Comparison of ENCODE assay signal across 24 mouse cellular contexts in the genomic region with DNA sequence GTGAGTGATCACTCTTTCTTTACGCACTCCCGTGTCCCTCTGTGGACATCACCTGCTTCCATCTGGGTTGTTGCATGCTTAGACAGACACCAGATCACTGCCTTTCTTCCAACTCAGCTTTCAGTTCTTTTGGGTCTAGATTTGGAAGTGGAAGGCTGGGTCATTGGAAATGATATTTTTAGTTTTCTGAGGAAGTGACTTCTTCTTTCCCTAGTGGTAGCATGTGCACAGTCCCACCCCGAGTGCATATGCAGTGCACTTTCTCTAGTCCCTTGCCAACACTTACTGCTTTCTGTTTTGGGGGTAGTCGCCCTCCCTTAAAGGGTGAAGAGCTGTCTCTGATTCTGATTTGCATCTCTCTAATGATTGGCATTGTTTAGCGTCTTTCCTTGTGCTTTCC.
DNase-seq lines count a peak whose midpoint lies in the region; ATAC-seq and TF ChIP-seq lines count a peak whose summit lies in the region.
"Had no signal": no experiment of that assay in that cellular context is flagged by ENCODE, and none has a peak within 500 bp of the region (broad histone marks: within the 10 kb centered on the region; RNA-seq: fewer than 3 reads in every experiment).

No protein-coding gene starts in this region.

- H3K4me2 ChIP-seq in stomach, embryonic 16.5 days (ENCODE audit: low read depth, low read length), result no peak overlapping the region
- no peak overlapping the region for H3K4me2 ChIP-seq in stomach, postnatal 0 days (replicated peaks; ENCODE audit: low read depth)
- H3K4me2 ChIP-seq: embryonic facial prominence, embryonic 12.5 days; liver, embryonic 13.5 days; lung, embryonic 14.5 days; midbrain, embryonic 13.5 days; neural tube, embryonic 13.5 days had no signal

- TF ChIP-seq CTCF in stomach, postnatal 0 days (IDR thresholded peaks at IDR 0.05; ENCODE audit: low read depth), result no peak

- H3K4me3 ChIP-seq in stomach, embryonic 16.5 days (replicated peaks; ENCODE audit: low read length), result no peak overlapping the region
- H3K4me3 ChIP-seq in stomach, postnatal 0 days (ENCODE audit: low read depth, low read length), result no peak overlapping the region
- H3K4me3 ChIP-seq: embryonic facial prominence, embryonic 12.5 days; left cerebral cortex, adult 2 months; liver, embryonic 13.5 days; midbrain, embryonic 13.5 days; neural tube, embryonic 13.5 days had no signal

- TF ChIP-seq EP300 in stomach, postnatal 0 days (optimal IDR thresholded peaks at IDR 0.05), result no peak

- H3K27me3 ChIP-seq in stomach, embryonic 16.5 days (ENCODE audit: control insufficient read depth, insufficient read depth, low read length), result no peaks in the 10 kb centered on the region
- no peaks in the 10 kb centered on the region for H3K27me3 ChIP-seq in stomach, postnatal 0 days (ENCODE audit: control insufficient read depth, insufficient read depth, low read length)
- H3K27me3 ChIP-seq: embryonic facial prominence, embryonic 12.5 days; liver, embryonic 13.5 days; midbrain, embryonic 13.5 days; neural tube, embryonic 13.5 days had no signal

- H3K27ac ChIP-seq in stomach, embryonic 16.5 days (ENCODE audit: low read length), result 0 out of 2 replicates have a peak overlapping the region, but pooled peaks have one; percentile 4
- H3K27ac ChIP-seq in stomach, postnatal 0 days (replicated peaks), result no peak overlapping the region
- H3K27ac ChIP-seq: embryonic facial prominence, embryonic 12.5 days; kidney, postnatal 0 days; left cerebral cortex, adult 2 months; liver, embryonic 13.5 days; midbrain, embryonic 13.5 days; neural tube, embryonic 13.5 days had no signal

- H3K4me1 ChIP-seq in stomach, embryonic 16.5 days (ENCODE audit: control insufficient read depth, insufficient read depth, low read length), result peaks cover 36% of the 10 kb centered on the region
- peaks cover 7% of the 10 kb centered on the region for H3K4me1 ChIP-seq in stomach, postnatal 0 days (replicated peaks; ENCODE audit: control insufficient read depth, insufficient read depth)

- H3K36me3 ChIP-seq in stomach, embryonic 16.5 days (ENCODE audit: control insufficient read depth, insufficient read depth, low read length), result no peaks in the 10 kb centered on the region
- H3K36me3 ChIP-seq in stomach, postnatal 0 days (ENCODE audit: control insufficient read depth, insufficient read depth, low read length), result no peaks in the 10 kb centered on the region
- H3K36me3 ChIP-seq: embryonic facial prominence, embryonic 12.5 days; liver, embryonic 13.5 days; midbrain, embryonic 13.5 days; neural tube, embryonic 13.5 days had no signal

- WGBS in stomach, embryonic 16.5 days, result 71% methylated on average over 5 of the region's 5 CpGs
- 68% methylated on average over 5 of the region's 5 CpGs for WGBS in stomach, postnatal 0 days

- DNase-seq in heart, adult 9 months (ENCODE audit: low spot score in 2 of 2), result peak; percentile 34 to 57
- DNase-seq in heart, postnatal 14 days, result no peak
- no peak for DNase-seq in stomach, postnatal 0 days (ENCODE audit: low spot score)
- peak; percentile 20 to 26 for DNase-seq in heart, postnatal 10 days
- no peak for DNase-seq in retina, postnatal 1 day
- no peak for DNase-seq in ovary, postnatal 14 days (ENCODE audit: low spot score)
- DNase-seq: adrenal gland, postnatal 36 days; B cell, adult 2 months; cerebellum, adult 8-10 months; kidney, adult 18-20 months; left cerebral cortex, postnatal 4 days; liver, embryonic 13.5 days; lung, embryonic 14.5 days; right cerebral cortex, postnatal 14 days; spleen, adult 18-20 months; thymus, adult 18-20 months; thymus, postnatal 4 days had no signal

- no peak overlapping the region for H3K9ac ChIP-seq in stomach, embryonic 16.5 days (ENCODE audit: low read length)
- H3K9ac ChIP-seq in stomach, postnatal 0 days (ENCODE audit: low read length), result no peak overlapping the region
- H3K9ac ChIP-seq: embryonic facial prominence, embryonic 12.5 days; liver, embryonic 13.5 days; lung, embryonic 14.5 days; midbrain, embryonic 13.5 days; neural tube, embryonic 13.5 days had no signal

- no peak for ATAC-seq in stomach, embryonic 16.5 days (ENCODE audit: insufficient read depth, low FRiP score)
- ATAC-seq in stomach, postnatal 0 days (ENCODE audit: low FRiP score, low TSS enrichment), result no peak
- ATAC-seq: forebrain, embryonic 16.5 days; midbrain, embryonic 13.5 days had no signal

- intact Hi-C loops in heart, postnatal 14 days (cut with DNase I), result loop anchor here (2.0 kb wide), 2 partner anchors 31 kb away; no protein-coding TSS in a partner anchor
- intact Hi-C loops in heart, postnatal 10 days (cut with DNase I), result loop anchor here (2.0 to 5.0 kb wide), 2 partner anchors 29 to 32 kb away; no protein-coding TSS in a partner anchor

- peaks cover 3% of the 10 kb centered on the region; the same call in 1 of the 2 replicates for H3K9me3 ChIP-seq in stomach, embryonic 16.5 days (replicated peaks; ENCODE audit: control insufficient read depth, low read length)
- H3K9me3 ChIP-seq in stomach, postnatal 0 days (ENCODE audit: control insufficient read depth, low read length), result no peaks in the 10 kb centered on the region
- H3K9me3 ChIP-seq: liver, embryonic 13.5 days; midbrain, embryonic 13.5 days had no signal

Comparison
In these comparisons a context has a peak if more than half of its experiments do, and no peak if none do; other contexts are left out.
1. DNase-seq: peak in heart, adult 9 months (2 of 2) and heart, postnatal 10 days (2 of 2); none in heart, postnatal 14 days (0 of 2), stomach, postnatal 0 days (single experiment), retina, postnatal 1 day (single experiment) and ovary, postnatal 14 days (single experiment).